Mouse (Mus musculus): Measurements from ENCODE around the gene C87977.
"Not testable (repeated sequence)": the region's sequence is repeated elsewhere in the genome, so short reads cannot be mapped to it uniquely, and the experiment has no call there.

The C87977 gene

GRCm38 (mm10) chr4:144213218-144213617, at the start of gene C87977:
Gene C87977 (minus strand): TSS chr4:144213318.
- DNase-seq = not testable (repeated sequence)

GRCm38 (mm10) chr4:144254768-144255167, 41.6 kb upstream of the C87977 start:
- DNase-seq = not testable (repeated sequence)

- DNase-seq = no peak
Measured at GRCm38 (mm10) chr4:144190419-144190818, 22.7 kb downstream of the C87977 start, which contains the start of gene Oog2. Gene Oog2 (plus strand): TSS chr4:144190719.

GRCm38 (mm10) chr4:144162563-144162962, 50.6 kb downstream of the C87977 start, which contains the start of gene Oog3:
Gene Oog3 (minus strand): TSS chr4:144162663.
- no peak for DNase-seq
